Mouse (Mus musculus): ENCODE measurements at regions not wholly inside any gene's neighbourhood (a gene's known extent, or its start where the extent isn't known, plus 50 kb on each side); places are given as distances from the start of the nearest gene placed in this dataset.
"Not testable (repeated sequence)": the region's sequence is repeated elsewhere in the genome, so short reads cannot be mapped to it uniquely, and the experiment has no call there.

DNA sequence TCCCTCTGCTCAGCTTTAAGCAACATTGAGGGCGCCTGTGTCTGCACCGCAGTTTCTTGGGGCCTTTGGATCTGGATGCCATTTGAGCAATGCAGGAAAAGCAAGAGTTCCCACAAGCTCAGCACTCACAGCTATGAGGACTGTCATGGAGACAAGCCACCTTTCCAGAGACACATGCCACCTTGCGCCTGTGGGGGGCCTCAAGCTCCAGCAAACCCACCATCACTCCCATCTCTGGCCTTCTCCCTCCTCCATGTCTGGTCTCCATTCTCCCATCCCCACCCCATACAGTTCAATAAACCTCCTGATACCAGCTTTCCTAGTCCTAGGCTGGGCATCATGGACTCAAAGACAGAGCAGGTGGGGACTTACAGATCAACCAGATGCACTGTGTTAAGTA lies 97.8 kb downstream of the Wdr11 start:
- DNase-seq (ENCODE audit: low spot score): no peak

DNA sequence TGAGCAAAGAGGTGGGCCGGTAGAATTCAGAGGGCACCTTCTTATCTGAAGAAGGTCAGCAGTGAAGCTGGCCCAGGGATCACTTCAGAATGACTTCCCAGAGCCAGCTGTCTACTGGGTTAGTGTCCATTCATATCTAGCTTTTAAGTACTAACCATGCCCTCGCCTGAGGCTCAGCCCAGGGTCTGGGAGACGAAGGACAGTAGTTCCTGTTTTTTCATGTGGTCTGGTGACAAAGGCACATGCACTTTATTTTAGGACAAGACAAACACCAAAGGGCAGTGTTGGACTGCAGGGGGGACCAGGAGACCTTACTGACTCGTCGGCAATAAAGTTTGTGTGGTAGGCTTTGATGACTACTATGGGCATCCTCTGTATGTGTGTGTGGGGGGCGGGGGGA lies 99.2 kb downstream of the Wdr11 start:
- DNase-seq (ENCODE audit: low spot score): no peak

DNA sequence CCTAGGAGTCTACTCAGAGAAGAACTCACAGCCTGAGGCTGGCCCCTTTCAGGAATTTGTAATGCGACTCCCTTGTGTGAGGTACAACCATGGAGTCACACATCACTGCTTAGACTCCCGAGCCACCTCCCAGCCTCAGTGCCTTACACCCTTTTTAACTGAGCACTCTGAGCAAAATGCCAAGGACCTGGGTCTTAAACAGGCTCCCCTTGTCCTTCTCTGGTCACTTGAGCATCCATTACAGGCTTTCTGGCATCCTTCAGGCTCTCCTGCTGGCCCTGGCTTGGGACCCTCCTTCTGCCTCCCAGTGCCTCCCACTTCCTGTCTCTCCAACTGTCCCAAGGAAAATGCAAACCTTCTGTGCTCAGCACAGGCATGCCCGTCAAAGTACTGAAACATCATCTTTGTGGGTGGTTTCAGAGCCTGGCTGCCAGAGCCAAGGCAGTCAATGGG lies 100.0 kb downstream of the Wdr11 start:
- DNase-seq (ENCODE audit: low spot score): no peak

DNA sequence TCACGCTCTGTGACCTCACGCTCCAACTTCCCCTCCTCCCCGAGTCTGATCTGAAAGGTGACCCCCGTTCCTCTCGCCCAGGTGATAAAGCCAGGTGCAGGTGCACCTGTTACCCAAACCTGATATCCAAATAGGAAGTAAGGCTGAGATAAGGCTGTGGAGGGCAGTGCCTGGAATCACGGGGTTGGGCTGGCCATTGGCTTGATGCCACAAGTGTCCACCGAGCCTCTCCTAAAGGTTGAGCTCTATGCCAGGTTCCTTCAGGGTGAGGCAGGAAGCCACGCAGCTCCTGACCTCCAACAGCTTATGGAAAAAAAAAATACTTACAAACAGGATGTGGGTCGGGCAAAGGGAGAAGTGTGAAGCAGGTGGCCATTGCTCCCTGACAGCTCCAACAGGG lies 102.0 kb downstream of the Wdr11 start:
- DNase-seq (ENCODE audit: low spot score): no peak

DNA sequence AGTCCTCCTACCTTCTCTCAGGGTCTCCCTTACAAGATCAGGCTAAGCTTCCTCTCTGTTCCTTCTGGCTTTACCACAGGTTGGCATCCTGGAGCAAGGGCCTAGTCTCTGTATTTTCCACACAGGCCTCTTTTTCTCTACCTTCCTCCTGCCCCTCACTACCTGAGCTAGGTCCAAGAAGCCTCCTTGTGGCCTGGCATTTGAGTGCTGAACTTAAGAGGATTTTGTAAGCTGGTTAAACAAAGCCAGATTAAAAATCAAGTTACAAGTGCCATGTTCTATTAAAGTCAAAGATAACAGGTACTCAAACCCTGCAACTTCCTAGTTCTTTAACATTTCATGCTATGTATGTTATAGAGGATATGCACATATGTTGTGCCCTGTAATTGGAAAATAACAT lies 102.5 kb downstream of the Wdr11 start:
- no peak for DNase-seq (ENCODE audit: low spot score)

DNA sequence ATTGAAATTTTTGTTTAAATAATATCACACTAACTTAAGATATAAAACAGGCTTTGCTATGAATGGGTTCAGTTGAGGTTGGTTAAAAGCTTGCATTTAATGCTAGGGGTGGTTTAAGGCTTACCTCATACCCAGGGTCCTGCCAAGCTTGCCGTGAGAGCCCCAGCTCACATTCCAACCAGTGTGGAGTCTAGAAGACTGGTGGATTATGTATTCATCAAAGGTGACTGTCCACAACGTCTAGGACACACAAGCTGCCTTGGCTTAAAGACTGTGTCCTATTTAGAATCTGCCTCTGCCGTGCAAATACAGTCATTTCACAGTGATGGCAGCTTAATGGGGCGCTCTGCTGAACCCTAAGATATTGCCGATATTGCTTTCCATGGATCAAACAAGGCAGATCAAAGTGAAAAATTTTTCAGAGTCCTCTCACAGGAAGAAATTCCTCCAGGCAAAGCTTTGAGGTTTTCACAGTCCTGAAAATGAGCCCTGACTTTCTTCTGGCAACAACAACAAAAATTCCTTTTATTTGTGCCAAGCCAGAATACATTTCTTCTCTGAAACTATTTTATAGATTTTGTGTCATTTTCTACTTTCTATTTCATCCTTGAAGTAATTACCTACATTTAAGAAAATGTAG lies 108.4 kb downstream of the Wdr11 start:
- no peak for DNase-seq (ENCODE audit: low spot score)

DNA sequence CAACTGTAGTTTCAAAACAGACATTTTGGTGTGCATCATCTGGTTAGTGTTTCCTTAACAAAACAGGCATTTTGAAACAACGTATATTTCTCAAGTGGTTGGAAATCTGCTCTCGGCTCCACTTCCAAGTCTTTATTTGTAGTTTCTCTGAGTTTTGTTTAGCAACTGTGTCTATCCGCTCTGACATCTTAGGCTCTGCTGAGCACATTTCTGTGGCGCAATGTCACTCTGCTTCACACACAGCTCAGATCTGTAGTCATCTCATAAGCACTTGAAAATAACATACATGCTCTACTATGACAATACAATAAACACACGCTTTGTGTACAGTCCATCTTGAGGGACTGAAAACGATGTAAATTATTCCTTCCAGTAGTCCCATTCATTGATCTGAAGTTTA lies 135.9 kb downstream of the Wdr11 start:
- no peak for DNase-seq (ENCODE audit: low spot score)

DNA sequence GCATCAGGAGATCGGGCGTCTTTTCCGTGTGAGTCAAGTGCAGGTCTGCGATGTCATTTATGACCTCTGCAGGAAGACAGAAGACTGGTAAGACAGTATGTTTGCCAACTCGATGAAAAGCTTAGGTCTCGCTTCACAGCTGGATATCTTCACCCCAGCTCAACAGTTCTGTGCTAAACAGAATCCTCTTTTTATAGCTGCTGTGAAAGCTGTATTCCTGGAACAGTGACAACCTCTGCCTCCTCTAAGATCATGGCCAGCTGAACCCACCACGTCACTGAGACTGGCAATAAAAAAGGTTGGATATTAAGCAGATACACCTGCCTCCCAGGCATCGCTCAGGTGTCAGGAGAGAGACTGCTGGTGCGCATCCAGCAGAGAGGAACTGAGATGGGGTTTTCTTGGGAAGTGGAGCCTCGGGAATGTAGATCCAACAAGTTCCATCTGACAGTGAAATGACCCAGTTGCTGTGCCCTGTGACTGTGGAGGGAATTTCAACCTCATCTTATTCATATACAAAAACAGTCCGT lies 138.1 kb downstream of the Wdr11 start:
- DNase-seq (ENCODE audit: low spot score): no peak

GRCm38 (mm10) chr7:129730785-129731352 lies 139.2 kb downstream of the Wdr11 start:
- DNase-seq (ENCODE audit: low spot score): no peak

DNA sequence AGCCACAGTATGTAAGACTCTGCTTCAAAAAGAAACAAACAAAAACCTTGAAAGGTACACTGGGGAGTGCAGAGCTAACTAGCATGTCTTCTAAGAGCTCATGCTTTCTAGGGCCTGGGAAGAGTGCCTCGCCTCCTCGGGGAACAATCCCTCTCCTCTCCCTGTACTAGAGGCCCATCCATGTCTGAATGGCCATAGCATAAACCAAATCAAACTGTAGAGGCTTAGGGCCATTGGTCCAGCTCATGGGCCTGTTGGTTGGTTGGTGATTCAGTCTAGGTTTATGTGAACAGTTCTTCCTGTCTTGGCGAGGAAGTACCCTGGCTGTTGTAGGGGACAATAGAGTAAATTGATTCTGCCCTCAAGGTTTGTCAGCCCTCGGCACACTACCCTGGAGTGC lies 151.0 kb downstream of the Wdr11 start:
- no peak for DNase-seq (ENCODE audit: low spot score)

DNA sequence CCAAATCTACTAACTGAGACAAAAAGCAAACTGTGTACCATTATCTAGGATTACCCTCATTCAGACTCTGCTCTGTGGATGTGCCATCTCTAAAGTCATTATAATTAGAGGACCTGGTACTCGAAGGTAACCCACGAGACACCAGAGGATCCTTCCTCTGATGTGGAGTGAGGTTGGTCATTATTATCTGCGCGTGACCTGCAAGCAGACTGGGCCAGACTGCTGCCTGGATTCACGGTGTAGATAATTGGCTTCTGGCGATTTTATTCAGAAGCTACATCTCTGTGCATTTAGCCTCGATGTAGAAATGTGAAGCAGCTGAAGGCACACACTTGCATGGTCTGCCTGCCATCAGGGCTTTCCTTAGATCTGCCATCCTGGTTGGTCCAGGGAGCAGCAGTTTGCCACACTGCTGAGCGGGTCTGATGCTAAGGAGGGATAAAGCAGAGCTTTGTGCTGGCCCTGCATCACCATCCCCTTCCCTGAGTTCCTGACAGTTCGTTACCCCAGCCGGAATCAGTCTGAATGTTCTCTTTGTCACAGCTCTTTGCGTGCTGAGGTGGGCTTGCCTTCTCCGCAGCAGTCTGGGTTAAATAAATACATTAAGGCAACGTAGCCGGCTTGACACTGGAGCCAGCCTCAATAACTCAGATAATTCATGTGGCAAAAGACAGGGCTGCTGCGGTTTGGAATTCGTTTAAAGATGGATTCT lies 152.4 kb downstream of the Wdr11 start:
- DNase-seq (ENCODE audit: low spot score): peak; percentile 9

DNA sequence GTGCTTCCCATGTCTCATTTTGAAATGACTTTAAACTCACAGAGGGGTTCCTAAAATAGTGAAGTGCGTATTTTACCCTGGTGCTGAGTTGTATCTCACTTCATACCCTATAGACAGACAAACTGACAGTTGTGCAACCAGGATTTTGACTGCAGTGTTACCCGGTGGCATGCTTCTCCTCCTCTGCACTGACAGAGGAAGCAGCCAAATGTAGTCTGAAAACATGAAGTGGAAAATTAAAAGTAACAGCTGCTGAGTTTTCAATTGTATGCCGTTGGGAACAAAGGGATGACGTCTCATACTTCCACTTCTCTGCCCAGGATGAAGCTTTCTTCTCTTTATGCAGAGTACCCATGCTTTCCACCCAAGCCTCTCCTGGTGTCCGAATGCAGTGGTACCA lies 155.0 kb downstream of the Wdr11 start:
- no peak for DNase-seq (ENCODE audit: low spot score)

GRCm38 (mm10) chr7:129750936-129751335 lies 159.3 kb downstream of the Wdr11 start:
- DNase-seq (ENCODE audit: low spot score): no peak

GRCm38 (mm10) chr7:129754737-129755136 lies 163.1 kb downstream of the Wdr11 start:
- DNase-seq (ENCODE audit: low spot score): no peak

- DNase-seq (ENCODE audit: low spot score): no peak
Measured at GRCm38 (mm10) chr7:129756138-129756537, 164.5 kb downstream of the Wdr11 start.

DNA sequence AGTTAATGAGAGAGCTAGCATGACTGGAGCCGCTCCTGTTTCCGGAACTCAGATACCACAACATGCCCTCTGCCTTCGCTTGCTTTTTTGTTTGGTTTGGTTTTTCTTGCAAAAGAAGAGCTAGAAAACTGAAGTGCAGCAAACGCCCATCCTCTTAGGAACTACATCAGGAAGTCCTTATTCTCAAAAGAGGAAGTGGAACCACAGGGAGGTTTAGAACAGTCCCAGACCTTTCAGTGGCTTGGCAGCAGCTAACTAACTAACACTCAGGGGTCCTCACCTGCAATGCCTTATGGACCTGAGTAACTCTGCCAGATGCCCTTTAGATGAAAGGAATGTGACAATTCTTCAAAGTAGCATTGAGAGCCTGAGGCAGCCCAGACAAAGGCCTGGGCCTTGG lies 168.2 kb downstream of the Wdr11 start:
- DNase-seq (ENCODE audit: low spot score): no peak

DNA sequence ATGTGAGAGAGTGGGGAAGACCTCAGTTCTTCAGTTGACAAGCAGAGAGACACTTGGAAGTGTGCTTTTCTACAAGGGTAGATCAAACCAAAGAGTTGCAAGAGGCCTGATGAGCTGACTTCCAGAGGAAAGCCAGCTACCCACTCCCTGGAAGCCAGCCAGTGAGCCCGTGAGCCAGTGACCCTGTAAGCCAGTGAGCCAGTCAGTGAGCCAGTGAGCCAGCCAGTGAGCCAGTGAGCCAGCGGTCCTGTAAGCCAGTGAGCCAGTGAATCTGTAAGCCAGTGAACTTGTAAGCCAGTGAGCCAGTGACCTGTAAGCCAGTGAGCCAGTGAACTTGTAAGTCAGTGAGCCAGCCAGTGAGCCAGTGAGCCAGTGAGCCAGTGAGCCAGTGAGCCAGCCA lies 168.7 kb downstream of the Wdr11 start:
- no peak for DNase-seq (ENCODE audit: low spot score)

- no peak for DNase-seq (ENCODE audit: low spot score)
Measured at GRCm38 (mm10) chr7:129763754-129764153, 172.1 kb downstream of the Wdr11 start.

DNA sequence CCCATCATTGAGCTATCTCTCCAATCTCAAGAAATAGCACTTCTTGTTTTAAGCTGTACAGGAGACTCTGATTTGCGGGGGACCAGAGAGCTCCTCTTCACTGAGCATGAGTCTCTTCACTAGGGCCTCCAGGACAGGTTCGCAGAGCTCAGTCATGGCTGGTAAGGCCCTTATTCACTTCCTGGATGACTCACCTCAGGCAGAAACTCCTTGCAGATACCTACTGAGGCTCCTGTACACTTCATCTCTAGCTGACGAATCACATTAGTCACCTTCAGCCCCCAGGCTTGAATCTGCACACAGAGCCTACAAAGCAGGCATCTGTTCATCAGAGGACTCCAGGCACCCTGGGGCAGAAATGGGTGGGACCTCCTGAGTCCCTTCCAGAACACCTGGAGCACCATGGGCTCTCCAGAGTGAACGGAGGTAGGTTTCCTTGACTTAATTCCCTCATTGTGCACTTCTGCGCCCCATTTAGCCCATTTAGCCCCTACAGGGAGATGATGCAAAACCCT lies 172.8 kb downstream of the Wdr11 start:
- DNase-seq (ENCODE audit: low spot score): no peak

DNA sequence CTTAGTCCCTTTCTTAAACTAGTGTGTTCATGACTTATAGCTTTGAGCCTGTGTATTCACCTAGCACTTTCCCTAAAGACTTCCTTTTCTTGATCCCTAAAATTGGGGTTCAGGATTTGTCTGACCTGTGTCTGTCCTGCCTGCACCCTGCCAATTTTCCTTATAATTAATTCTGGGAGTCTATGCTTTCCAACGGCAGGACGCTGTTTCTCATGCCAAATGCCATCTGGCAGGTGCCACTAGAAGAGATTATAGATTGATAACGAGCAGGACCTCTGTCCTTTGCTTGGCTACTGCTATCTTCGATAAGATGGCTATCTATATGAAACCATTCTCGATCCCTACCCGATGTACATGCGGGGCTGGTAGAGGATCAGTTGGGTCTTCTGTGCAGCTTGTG lies 174.0 kb downstream of the Wdr11 start:
- no peak for DNase-seq (ENCODE audit: low spot score)

DNA sequence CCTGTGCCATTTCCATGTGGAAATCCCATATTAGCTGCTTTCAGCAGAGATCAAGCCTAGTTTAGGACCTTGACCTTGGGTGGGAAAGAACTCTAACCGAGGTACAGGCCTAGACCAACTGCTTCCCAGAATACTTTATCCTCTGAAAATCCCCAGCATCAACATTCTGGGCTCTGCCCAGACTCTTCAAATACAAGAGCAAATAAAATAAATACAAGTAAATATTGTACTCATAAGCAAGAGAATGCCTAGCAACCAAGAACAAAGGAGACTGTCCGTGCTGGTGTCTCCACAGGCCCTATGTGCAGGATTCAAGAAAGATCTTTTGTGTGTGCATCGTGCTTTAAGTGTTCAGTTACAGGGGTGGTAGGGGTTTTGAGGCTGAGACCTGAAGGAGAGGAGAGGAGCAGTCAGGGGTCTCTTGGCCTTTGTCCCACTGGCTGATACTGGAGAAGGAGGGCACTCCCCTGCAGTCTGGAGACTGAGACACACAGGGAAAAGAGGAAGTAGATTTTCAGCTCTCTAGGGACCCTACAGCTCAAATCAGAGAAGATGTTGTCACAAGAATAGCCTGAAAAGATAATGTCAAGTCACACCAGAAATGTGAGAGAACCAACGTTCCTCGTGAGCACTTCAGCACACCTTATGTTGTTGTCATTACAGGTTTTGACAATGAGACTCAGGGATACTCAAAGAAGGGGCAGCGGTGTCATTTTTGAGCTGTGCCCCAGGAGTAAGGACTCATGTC lies 174.6 kb downstream of the Wdr11 start:
- DNase-seq (ENCODE audit: low spot score): no peak

DNA sequence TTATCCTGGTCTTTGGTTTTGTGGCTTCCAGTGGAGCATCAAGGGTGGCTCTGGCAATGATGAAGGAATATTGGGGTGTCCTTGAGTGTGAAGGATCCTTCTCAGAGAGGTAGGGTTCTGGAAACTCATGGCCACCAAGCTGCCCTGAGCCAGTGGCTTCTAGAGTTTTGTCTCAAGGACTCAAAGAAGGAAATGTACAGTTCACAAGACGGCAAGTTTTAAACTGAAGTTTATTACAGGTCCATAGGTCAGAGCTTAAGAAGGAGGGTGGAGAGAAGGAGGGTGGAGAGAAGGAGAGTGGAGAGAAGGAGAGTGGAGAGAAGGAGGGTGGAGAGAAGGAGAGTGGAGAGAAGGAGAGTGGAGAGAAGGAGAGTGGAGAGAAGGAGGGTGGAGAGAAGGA lies 178.0 kb downstream of the Wdr11 start:
- not testable (repeated sequence) for DNase-seq (ENCODE audit: low spot score)
